Mouse (Mus musculus): ENCODE measurements at regions not wholly inside any gene's neighbourhood (a gene's known extent, or its start where the extent isn't known, plus 50 kb on each side); places are given as distances from the start of the nearest gene placed in this dataset.
"Not testable (repeated sequence)": the region's sequence is repeated elsewhere in the genome, so short reads cannot be mapped to it uniquely, and the experiment has no call there.

GRCm38 (mm10) chr17:35758769-35759168, 54.3 kb upstream of the Ddr1 start:
- TF ChIP-seq NANOG (IDR thresholded peaks at IDR 0.05; ENCODE audit: borderline replicate concordance, low read length), result no peak
- TF ChIP-seq CTCF (conservative IDR thresholded peaks at IDR 0.05; ENCODE audit: low read length), result no peak
- peaks cover 14% of the 10 kb centered on the region for H3K4me1 ChIP-seq (replicated peaks; ENCODE audit: low read depth, low read length)
- no peaks in the 10 kb centered on the region for H3K36me3 ChIP-seq (ENCODE audit: insufficient read depth, low read length)
- no peak overlapping the region for H3K4me3 ChIP-seq (replicated peaks; ENCODE audit: low read length)
- H3K27me3 ChIP-seq (ENCODE audit: insufficient read depth, low read length), result no peaks in the 10 kb centered on the region
- H3K9me3 ChIP-seq (ENCODE audit: low read length), result 0 out of 2 replicates have a peak, but pooled peaks cover 4% of the 10 kb centered on the region

- Histone ChIP-seq H3K27me3 (ENCODE audit: insufficient read depth, low read length) (no peaks in the 10 kb centered on the region), H3K4me1 (replicated peaks; ENCODE audit: low read depth, low read length) (peaks cover 18% of the 10 kb centered on the region), H3K4me3 (replicated peaks; ENCODE audit: low read length) (no peak overlapping the region), H3K36me3 (ENCODE audit: insufficient read depth, low read length) (no peaks in the 10 kb centered on the region), H3K9me3 (ENCODE audit: low read length) (0 out of 2 replicates have a peak, but pooled peaks cover 4% of the 10 kb centered on the region)
- TF ChIP-seq POU5F1 (IDR thresholded peaks at IDR 0.05; ENCODE audit: borderline replicate concordance, low read length) (no peak), NANOG (IDR thresholded peaks at IDR 0.05; ENCODE audit: borderline replicate concordance, low read length) (no peak), CTCF (conservative IDR thresholded peaks at IDR 0.05; ENCODE audit: low read length) (no peak)
These were observed 55.3 kb upstream of the Ddr1 start for GRCm38 (mm10) chr17:35759740-35760139.

GRCm38 (mm10) chr17:35762614-35763013, 58.2 kb upstream of the Ddr1 start:
- Histone ChIP-seq H3K9me3 (ENCODE audit: low read length) (0 out of 2 replicates have a peak, but pooled peaks cover 5% of the 10 kb centered on the region), H3K27me3 (ENCODE audit: insufficient read depth, low read length) (no peaks in the 10 kb centered on the region), H3K4me3 (replicated peaks; ENCODE audit: low read length) (no peak overlapping the region), H3K4me1 (replicated peaks; ENCODE audit: low read depth, low read length) (peaks cover 10% of the 10 kb centered on the region), H3K36me3 (ENCODE audit: insufficient read depth, low read length) (no peaks in the 10 kb centered on the region)
- TF ChIP-seq CTCF (conservative IDR thresholded peaks at IDR 0.05; ENCODE audit: low read length) (no peak), NANOG (IDR thresholded peaks at IDR 0.05; ENCODE audit: borderline replicate concordance, low read length) (no peak), POU5F1 (IDR thresholded peaks at IDR 0.05; ENCODE audit: borderline replicate concordance, low read length) (no peak)

- H3K27me3 ChIP-seq (ENCODE audit: insufficient read depth, low read length), result no peaks in the 10 kb centered on the region
- H3K4me1 ChIP-seq (replicated peaks; ENCODE audit: low read depth, low read length), result peaks cover 10% of the 10 kb centered on the region
- 0 out of 2 replicates have a peak, but pooled peaks cover 5% of the 10 kb centered on the region for H3K9me3 ChIP-seq (ENCODE audit: low read length)
- no peaks in the 10 kb centered on the region for H3K36me3 ChIP-seq (ENCODE audit: insufficient read depth, low read length)
- no peak for TF ChIP-seq NANOG (IDR thresholded peaks at IDR 0.05; ENCODE audit: borderline replicate concordance, low read length)
- TF ChIP-seq POU5F1 (IDR thresholded peaks at IDR 0.05; ENCODE audit: borderline replicate concordance, low read length), result no peak
- no peak for TF ChIP-seq CTCF (conservative IDR thresholded peaks at IDR 0.05; ENCODE audit: low read length)
- H3K4me3 ChIP-seq (replicated peaks; ENCODE audit: low read length), result no peak overlapping the region
These were observed 58.4 kb upstream of the Ier3 start for GRCm38 (mm10) chr17:35763101-35763500.

GRCm38 (mm10) chr17:35763866-35764265, 57.6 kb upstream of the Ier3 start:
- TF ChIP-seq CTCF (conservative IDR thresholded peaks at IDR 0.05; ENCODE audit: low read length), result peak; percentile 37
- TF ChIP-seq POU5F1 (IDR thresholded peaks at IDR 0.05; ENCODE audit: borderline replicate concordance, low read length), result no peak
- no peak for TF ChIP-seq NANOG (IDR thresholded peaks at IDR 0.05; ENCODE audit: borderline replicate concordance, low read length)
- no peak overlapping the region for H3K4me3 ChIP-seq (replicated peaks; ENCODE audit: low read length)

GRCm38 (mm10) chr17:35766406-35766805, 55.1 kb upstream of the Ier3 start:
- no peak overlapping the region for H3K4me3 ChIP-seq (replicated peaks; ENCODE audit: low read length)
- TF ChIP-seq NANOG (IDR thresholded peaks at IDR 0.05; ENCODE audit: borderline replicate concordance, low read length), result no peak
- no peak for TF ChIP-seq CTCF (conservative IDR thresholded peaks at IDR 0.05; ENCODE audit: low read length)
- no peak for TF ChIP-seq POU5F1 (IDR thresholded peaks at IDR 0.05; ENCODE audit: borderline replicate concordance, low read length)
- H3K4me1 ChIP-seq (replicated peaks; ENCODE audit: low read depth, low read length), result peaks cover 10% of the 10 kb centered on the region
- no peaks in the 10 kb centered on the region for H3K27me3 ChIP-seq (ENCODE audit: insufficient read depth, low read length)
- no peaks in the 10 kb centered on the region for H3K36me3 ChIP-seq (ENCODE audit: insufficient read depth, low read length)
- peaks cover 19% of the 10 kb centered on the region for H3K9me3 ChIP-seq (ENCODE audit: low read length)

More at GRCm38 (mm10) chr17:35763866-35764265, 57.6 kb upstream of the Ier3 start:
- Histone ChIP-seq H3K27me3 (ENCODE audit: insufficient read depth, low read length) (no peaks in the 10 kb centered on the region), H3K36me3 (ENCODE audit: insufficient read depth, low read length) (no peaks in the 10 kb centered on the region), H3K9me3 (ENCODE audit: low read length) (0 out of 2 replicates have a peak, but pooled peaks cover 5% of the 10 kb centered on the region), H3K4me1 (replicated peaks; ENCODE audit: low read depth, low read length) (peaks cover 10% of the 10 kb centered on the region)

- Histone ChIP-seq H3K4me1 (replicated peaks; ENCODE audit: low read depth, low read length) (peaks cover 7% of the 10 kb centered on the region; the same call in 1 of the 2 replicates), H3K9me3 (ENCODE audit: low read length) (peaks cover 19% of the 10 kb centered on the region), H3K36me3 (ENCODE audit: insufficient read depth, low read length) (no peaks in the 10 kb centered on the region), H3K27me3 (ENCODE audit: insufficient read depth, low read length) (no peaks in the 10 kb centered on the region), H3K4me3 (replicated peaks; ENCODE audit: low read length) (no peak overlapping the region)
- TF ChIP-seq POU5F1 (IDR thresholded peaks at IDR 0.05; ENCODE audit: borderline replicate concordance, low read length) (no peak), CTCF (conservative IDR thresholded peaks at IDR 0.05; ENCODE audit: low read length) (no peak), NANOG (IDR thresholded peaks at IDR 0.05; ENCODE audit: borderline replicate concordance, low read length) (no peak)
These were observed 52.1 kb upstream of the Ier3 start for GRCm38 (mm10) chr17:35769175-35769960.

- not testable (repeated sequence) for H3K27me3 ChIP-seq (ENCODE audit: insufficient read depth, low read length); H3K4me3 ChIP-seq (replicated peaks; ENCODE audit: low read length); H3K4me1 ChIP-seq (replicated peaks; ENCODE audit: low read depth, low read length); H3K36me3 ChIP-seq (ENCODE audit: insufficient read depth, low read length)
- H3K9me3 ChIP-seq (ENCODE audit: low read length), result peaks cover 19% of the 10 kb centered on the region
These were observed 51.6 kb upstream of the Ier3 start for GRCm38 (mm10) chr17:35769961-35770276.

- H3K9me3 ChIP-seq (ENCODE audit: low read length), result peaks cover 19% of the 10 kb centered on the region
- no peak overlapping the region for H3K4me3 ChIP-seq (replicated peaks; ENCODE audit: low read length)
- H3K27me3 ChIP-seq (ENCODE audit: insufficient read depth, low read length), result no peaks in the 10 kb centered on the region
- peaks cover 9% of the 10 kb centered on the region; the same call in 1 of the 2 replicates for H3K4me1 ChIP-seq (replicated peaks; ENCODE audit: low read depth, low read length)
- no peak for TF ChIP-seq POU5F1 (IDR thresholded peaks at IDR 0.05; ENCODE audit: borderline replicate concordance, low read length)
- TF ChIP-seq CTCF (conservative IDR thresholded peaks at IDR 0.05; ENCODE audit: low read length), result no peak
- TF ChIP-seq NANOG (IDR thresholded peaks at IDR 0.05; ENCODE audit: borderline replicate concordance, low read length), result no peak
- no peaks in the 10 kb centered on the region for H3K36me3 ChIP-seq (ENCODE audit: insufficient read depth, low read length)
These were observed 50.9 kb upstream of the Ier3 start for GRCm38 (mm10) chr17:35770599-35770998.
